Mouse (Mus musculus) lung, embryonic 16.5 days (tissue): ENCODE measurements around the gene Mcl1. TPM values are rescaled to one million over a fixed set of nuclear protein-coding genes. Genes with fewer than 3 reads are reported as not detected.

Experiments used
- ATAC-seq: fragments of 200-750 bp; cut with Nextera tagmentation; 2 replicates; pipeline ENCODE4 v1.8.0; 2017; ENCODE audit warnings: low read depth, mild to moderate bottlenecking, moderate library complexity
- H3K27ac ChIP-seq: fragments of 300-500 bp; sonication (generic); 2 replicates; pipeline ENCODE4 v1.5.1; 2014; ENCODE audit warnings: mild to moderate bottlenecking, control low read depth, low read length
- H3K27me3 ChIP-seq: fragments of 300-500 bp; sonication (generic); 2 replicates; pipeline ENCODE4 v1.6.1; 2014; ENCODE audit warnings: low read depth, low read length, mixed read lengths; ENCODE audit not compliant: control insufficient read depth, insufficient read depth
- H3K36me3 ChIP-seq: fragments of 300-500 bp; sonication (generic); 2 replicates; pipeline ENCODE4 v1.6.1; 2014; ENCODE audit warnings: low read length; ENCODE audit not compliant: control insufficient read depth, insufficient read depth
- H3K4me1 ChIP-seq: fragments of 300-500 bp; sonication (generic); replicated peaks from 2 replicates; pipeline ENCODE4 v1.6.1; 2014; ENCODE audit warnings: low read length, mixed read lengths; ENCODE audit not compliant: control insufficient read depth, insufficient read depth
- H3K4me2 ChIP-seq: fragments of 300-500 bp; sonication (generic); 2 replicates; pipeline ENCODE4 v1.6.1; 2014; ENCODE audit warnings: low read depth, low read length, control low read depth
- H3K4me3 ChIP-seq: fragments of 300-500 bp; sonication (generic); 2 replicates; pipeline ENCODE4 v1.5.1; 2014; ENCODE audit warnings: mild to moderate bottlenecking, low read length, control low read depth
- H3K9ac ChIP-seq: fragments of 300-500 bp; sonication (generic); 2 replicates; pipeline ENCODE4 v1.6.1; 2014; ENCODE audit warnings: low read length, control low read depth
- H3K9me3 ChIP-seq: fragments of 300-500 bp; sonication (generic); 2 replicates; pipeline ENCODE4 v1.6.1; 2016; ENCODE audit warnings: low read length; ENCODE audit not compliant: control insufficient read depth
- WGBS: fragments of 180-500 bp; shearing (Covaris S2); extraction: QIAGEN DNeasy Blood & Tissue Kit; methylation state at CpG from one replicate; pipeline ENCODE4 v1.1.7; 2014; 5-methylcytosine and 5-hydroxymethylcytosine counted together
- polyA plus RNA-seq: library from polyadenylated mRNA; unstranded; fragments of >200 nt; fragmentation: Nextera tagmentation; extraction: Ambion mirVana; gene quantifications from 2 replicates; pipeline ENCODE4 v1.2.1, GENCODE M21; 2015

Mcl1 gene
- polyA plus RNA-seq, 1 experiment from 2014 or later, result 31.7 TPM

GRCm38 (mm10) chr3:95694808-95695703 lies 36.5 kb downstream of the Mcl1 start:
- WGBS, result 80% methylated on average over 11 of the region's 11 CpGs
- no peak for ATAC-seq
- Histone ChIP-seq H3K27ac (no peak overlapping the region), H3K36me3 (no peaks in the 10 kb centered on the region), H3K9ac (no peak overlapping the region), H3K4me3 (no peak overlapping the region), H3K4me1 (peaks cover 21% of the 10 kb centered on the region), H3K9me3 (no peaks in the 10 kb centered on the region), H3K27me3 (no peaks in the 10 kb centered on the region), H3K4me2 (no peak overlapping the region)

- Histone ChIP-seq H3K36me3 (no peaks in the 10 kb centered on the region), H3K9me3 (no peaks in the 10 kb centered on the region), H3K9ac (no peak overlapping the region), H3K4me3 (no peak overlapping the region), H3K27me3 (no peaks in the 10 kb centered on the region), H3K4me2 (no peak overlapping the region), H3K27ac (peak overlapping the region; percentile 55), H3K4me1 (peaks cover 16% of the 10 kb centered on the region)
- ATAC-seq, result no peak
- 43% methylated on average over 3 of the region's 3 CpGs for WGBS
Measured at GRCm38 (mm10) chr3:95695796-95696195, 37.2 kb downstream of the Mcl1 start.

- H3K27me3 ChIP-seq, result no peaks in the 10 kb centered on the region
- peaks cover 17% of the 10 kb centered on the region for H3K4me1 ChIP-seq
- 0 out of 2 replicates have a peak overlapping the region, but pooled peaks have one; percentile 3 for H3K9ac ChIP-seq
- H3K9me3 ChIP-seq, result no peaks in the 10 kb centered on the region
- no peak overlapping the region for H3K4me3 ChIP-seq
- peak overlapping the region; percentile 55 for H3K27ac ChIP-seq
- H3K36me3 ChIP-seq, result no peaks in the 10 kb centered on the region
- WGBS, result 26% methylated on average over 7 of the region's 7 CpGs
- peak; percentile 69; the same call in 1 of the 2 replicates for ATAC-seq
- H3K4me2 ChIP-seq, result no peak overlapping the region
Measured at GRCm38 (mm10) chr3:95696360-95696759, 37.8 kb downstream of the Mcl1 start.

- Histone ChIP-seq H3K36me3 (no peaks in the 10 kb centered on the region), H3K27me3 (no peaks in the 10 kb centered on the region), H3K9ac (no peak overlapping the region), H3K9me3 (no peaks in the 10 kb centered on the region), H3K4me3 (no peak overlapping the region), H3K4me1 (peaks cover 29% of the 10 kb centered on the region), H3K4me2 (no peak overlapping the region), H3K27ac (no peak overlapping the region)
- 86% methylated on average over 4 of the region's 4 CpGs for WGBS
- no peak for ATAC-seq
Measured at GRCm38 (mm10) chr3:95698286-95698685, 39.7 kb downstream of the Mcl1 start.

- Histone ChIP-seq H3K27ac (no peak overlapping the region), H3K36me3 (no peaks in the 10 kb centered on the region), H3K4me2 (no peak overlapping the region), H3K27me3 (no peaks in the 10 kb centered on the region), H3K9me3 (no peaks in the 10 kb centered on the region), H3K4me1 (peaks cover 22% of the 10 kb centered on the region), H3K4me3 (no peak overlapping the region), H3K9ac (no peak overlapping the region)
- no peak for ATAC-seq
- WGBS, result 54% methylated on average over 6 of the region's 6 CpGs
Measured at GRCm38 (mm10) chr3:95700233-95700681, 41.7 kb downstream of the Mcl1 start.

- ATAC-seq, result no peak
- no peak overlapping the region for H3K9ac ChIP-seq
- no peaks in the 10 kb centered on the region for H3K27me3 ChIP-seq
- 75% methylated on average over 2 of the region's 2 CpGs for WGBS
- H3K9me3 ChIP-seq, result no peaks in the 10 kb centered on the region
- no peak overlapping the region for H3K4me3 ChIP-seq
- H3K27ac ChIP-seq, result no peak overlapping the region
- peaks cover 19% of the 10 kb centered on the region for H3K4me1 ChIP-seq
- no peak overlapping the region for H3K4me2 ChIP-seq
- no peaks in the 10 kb centered on the region for H3K36me3 ChIP-seq
Measured at GRCm38 (mm10) chr3:95701085-95701484, 42.5 kb downstream of the Mcl1 start.

- Histone ChIP-seq H3K27ac (peak overlapping the region; percentile 56), H3K9me3 (no peaks in the 10 kb centered on the region), H3K36me3 (no peaks in the 10 kb centered on the region), H3K27me3 (no peaks in the 10 kb centered on the region), H3K4me1 (peaks cover 13% of the 10 kb centered on the region), H3K4me2 (peak overlapping the region; percentile 78), H3K4me3 (peak overlapping the region; percentile 43), H3K9ac (peak overlapping the region; percentile 74)
- 8% methylated on average over 24 of the region's 24 CpGs for WGBS
- ATAC-seq, result peak; percentile 94
Measured at GRCm38 (mm10) chr3:95701877-95702540, 43.4 kb downstream of the Mcl1 start.

GRCm38 (mm10) chr3:95703276-95703675 lies 44.7 kb downstream of the Mcl1 start:
- Histone ChIP-seq H3K27me3 (no peaks in the 10 kb centered on the region), H3K9me3 (no peaks in the 10 kb centered on the region), H3K4me2 (no peak overlapping the region), H3K36me3 (no peaks in the 10 kb centered on the region), H3K27ac (no peak overlapping the region), H3K4me1 (peaks cover 13% of the 10 kb centered on the region), H3K9ac (no peak overlapping the region), H3K4me3 (no peak overlapping the region)
- 87% methylated on average over 3 of the region's 3 CpGs for WGBS
- ATAC-seq, result no peak

GRCm38 (mm10) chr3:95704612-95705011 lies 46.0 kb downstream of the Mcl1 start:
- no peak overlapping the region for H3K27ac ChIP-seq
- 65% methylated on average over 4 of the region's 4 CpGs for WGBS
- no peak for ATAC-seq

More at GRCm38 (mm10) chr3:95704612-95705011, 46.0 kb downstream of the Mcl1 start:
- no peaks in the 10 kb centered on the region for H3K9me3 ChIP-seq
- H3K4me3 ChIP-seq, result no peak overlapping the region
- peaks cover 13% of the 10 kb centered on the region for H3K4me1 ChIP-seq
- no peak overlapping the region for H3K4me2 ChIP-seq
- H3K9ac ChIP-seq, result no peak overlapping the region
- no peaks in the 10 kb centered on the region for H3K36me3 ChIP-seq
- no peaks in the 10 kb centered on the region for H3K27me3 ChIP-seq
